Mouse (Mus musculus): Measurements from ENCODE around the gene Tmem178.

The Tmem178 gene

DNA sequence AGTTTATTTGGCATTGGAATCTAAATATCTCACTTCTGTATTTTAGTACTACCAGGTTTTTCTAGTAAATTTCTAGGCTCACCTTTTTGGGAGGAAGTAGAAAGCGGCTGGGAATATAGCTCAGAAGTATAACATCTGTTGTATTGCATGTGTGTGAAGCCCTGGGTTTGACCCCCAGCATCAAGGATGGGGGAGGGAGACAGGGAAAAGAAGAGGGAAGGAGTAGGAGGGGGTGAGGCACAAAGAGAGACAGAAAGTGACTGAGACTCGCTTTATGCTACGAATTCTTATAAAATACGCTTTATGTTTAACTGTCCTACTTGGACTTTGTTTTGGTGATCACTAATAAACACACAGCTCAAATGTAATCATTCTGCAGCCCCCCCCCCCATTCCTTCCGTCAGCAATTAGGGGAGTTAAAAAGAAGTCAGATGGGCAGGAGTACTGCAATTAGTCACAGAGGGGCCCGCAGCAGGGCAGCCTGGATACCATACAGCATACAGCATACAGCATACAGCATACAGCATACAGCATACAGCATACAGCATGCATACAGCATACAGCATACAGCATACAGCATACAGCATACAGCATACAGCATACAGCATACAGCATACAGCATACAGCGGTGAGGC, 103.6 kb downstream of the Tmem178 start:
- DNase-seq (ENCODE audit: low spot score in 2 of 2): no peak

All from right cerebral cortex, postnatal 36 days (tissue).